Mouse (Mus musculus) lung, postnatal 4 days (tissue): ENCODE measurements at regions not wholly inside any gene's neighbourhood (a gene's known extent, or its start where the extent isn't known, plus 50 kb on each side); places are given as distances from the start of the nearest gene placed in this dataset.
"Not testable (repeated sequence)": the region's sequence is repeated elsewhere in the genome, so short reads cannot be mapped to it uniquely, and the experiment has no call there.

Experiments
- DNase-seq, 2 experiments: peaks; one replicate each; pipeline ENCODE4 v3.0.0; 2021

- DNase-seq, result no peak
Observed at GRCm38 (mm10) chr8:39218716-39219115, 1456.2 kb upstream of the Adam24 start.

- no peak for DNase-seq
Observed at GRCm38 (mm10) chr8:39227239-39227638, 1447.6 kb upstream of the Adam24 start.

- DNase-seq, result peak in 1 of 2 experiments; percentile 17
Observed at GRCm38 (mm10) chr8:39268970-39269497, 1405.8 kb upstream of the Adam24 start.

GRCm38 (mm10) chr8:39297548-39298306 is 1377.2 kb upstream of the Adam24 start:
- DNase-seq, result peak in 1 of 2 experiments; percentile 18

- no peak for DNase-seq
Observed at GRCm38 (mm10) chr8:39303742-39304336, 1371.0 kb upstream of the Adam24 start.

- peak; percentile 30 to 35 for DNase-seq
Observed at GRCm38 (mm10) chr8:39313854-39314253, 1361.0 kb upstream of the Adam24 start.

- DNase-seq, result no peak
Observed at GRCm38 (mm10) chr8:39315521-39316233, 1359.2 kb upstream of the Adam24 start.

GRCm38 (mm10) chr8:39316234-39316568 is 1358.7 kb upstream of the Adam24 start:
- no peak for DNase-seq

GRCm38 (mm10) chr8:39329378-39329777 is 1345.5 kb upstream of the Adam24 start:
- no peak for DNase-seq

- no peak for DNase-seq
Observed at GRCm38 (mm10) chr8:39344731-39345130, 1330.1 kb upstream of the Adam24 start.

- no peak for DNase-seq
Observed at GRCm38 (mm10) chr8:39346471-39346870, 1328.4 kb upstream of the Adam24 start.

GRCm38 (mm10) chr8:39348956-39349355 is 1325.9 kb upstream of the Adam24 start:
- no peak for DNase-seq

GRCm38 (mm10) chr8:39355412-39355811 is 1319.5 kb upstream of the Adam24 start:
- DNase-seq, result no peak

- no peak for DNase-seq
Observed at GRCm38 (mm10) chr8:39357111-39357510, 1317.8 kb upstream of the Adam24 start.

- DNase-seq, result no peak
Observed at GRCm38 (mm10) chr8:39357865-39358264, 1317.0 kb upstream of the Adam24 start.

GRCm38 (mm10) chr8:39366346-39366745 is 1308.5 kb upstream of the Adam24 start:
- not testable (repeated sequence) for DNase-seq
